Mouse (Mus musculus): Measurements from ENCODE around the gene Atg2a.

- TF ChIP-seq POLR2A (IDR thresholded peaks at IDR 0.05; ENCODE audit: low read depth, low read length) (no peak), CTCF (conservative IDR thresholded peaks at IDR 0.05; ENCODE audit: insufficient read depth, insufficient read length, low read depth, low read length) (no peak)
These were observed 2.7 kb upstream of the Atg2a start for GRCm38 (mm10) chr19:6238740-6239139.

All from kidney, adult 2 months (tissue).